Mouse (Mus musculus): ENCODE data around the gene Znrf2.

- TF ChIP-seq POLR2A (IDR thresholded peaks at IDR 0.05; ENCODE audit: insufficient read depth, low read depth, low read length) (no peak), CTCF (IDR thresholded peaks at IDR 0.05) (no peak), EP300 (IDR thresholded peaks at IDR 0.05; ENCODE audit: insufficient read depth, low read depth, low read length) (no peak)
These were observed 66.7 kb downstream of the Znrf2 start for GRCm38 (mm10) chr6:54883424-54883823.
